Mouse (Mus musculus) testis, postnatal 10 days (tissue): Measurements from ENCODE around the gene Fam129c.

ENCODE experiments used
- DNase-seq: peaks from one replicate; pipeline ENCODE4 v3.0.0; 2021; ENCODE audit warnings: low spot score

Gene Fam129c

DNA sequence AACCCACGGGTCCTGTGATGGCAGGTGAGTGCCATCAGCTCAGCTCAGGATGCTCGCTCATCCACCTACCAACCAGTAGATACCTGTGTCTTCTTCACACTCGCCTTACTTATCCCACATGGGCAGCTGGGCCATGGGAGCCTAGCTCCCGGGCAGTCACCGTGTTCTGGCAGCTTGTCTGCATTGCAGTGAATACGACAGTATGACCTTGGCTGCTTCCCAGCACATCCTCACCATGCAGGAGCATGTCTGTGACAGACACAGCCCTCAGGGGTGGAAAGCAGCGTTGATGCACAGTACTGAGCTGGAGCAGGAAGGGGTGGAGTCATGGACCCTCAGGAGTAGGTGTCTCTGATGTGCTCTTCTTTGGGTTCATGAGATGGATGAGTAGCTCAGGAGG is 23.0 kb upstream of the Fam129c start:
- no peak for DNase-seq

DNA sequence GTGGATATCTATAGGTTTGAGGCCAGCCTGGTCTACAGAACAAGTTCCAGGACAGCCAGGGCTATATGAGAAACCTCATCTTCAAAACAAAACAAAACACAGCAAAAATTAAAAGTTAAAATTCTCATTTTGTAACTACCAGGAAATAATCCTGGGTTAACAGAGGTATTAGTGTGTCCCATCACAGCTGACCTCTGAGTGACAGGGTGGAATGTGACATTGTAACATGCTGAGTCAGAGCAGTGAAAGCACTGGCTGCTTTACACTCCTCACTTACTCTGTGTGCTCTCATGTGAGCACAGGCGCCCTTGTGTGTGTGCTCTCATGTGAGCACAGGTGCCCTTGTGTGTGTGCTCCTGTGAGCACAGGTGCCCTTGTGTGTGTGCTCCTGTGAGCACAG is 22.4 kb upstream of the Fam129c start:
- no peak for DNase-seq

DNA sequence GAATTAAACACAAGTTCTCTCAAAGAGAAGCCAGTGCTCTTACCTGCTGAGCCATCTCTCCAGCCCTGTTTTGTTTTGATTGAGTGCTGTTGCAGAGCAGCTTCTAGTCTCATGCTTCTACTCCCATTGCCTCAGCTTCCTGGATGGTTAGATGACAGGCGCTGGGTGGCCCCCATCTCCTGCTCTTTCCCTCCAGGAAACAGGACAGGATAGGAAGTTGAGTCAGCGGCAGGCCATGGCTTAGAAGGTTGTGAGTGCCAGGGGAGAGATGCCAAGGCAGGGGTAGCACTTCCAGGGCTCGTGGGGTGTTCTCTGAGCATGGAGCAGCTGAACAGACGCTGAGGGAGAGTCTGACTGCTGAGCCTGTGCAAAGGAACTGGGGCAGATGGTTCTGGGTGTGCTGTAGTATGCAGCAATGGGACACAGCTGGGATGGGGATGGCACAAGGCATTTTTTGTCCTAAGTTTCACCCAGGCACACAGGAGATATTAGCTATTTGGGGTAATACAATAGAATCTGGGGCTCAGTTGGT is 19.5 kb upstream of the Fam129c start:
- DNase-seq, result no peak

DNA sequence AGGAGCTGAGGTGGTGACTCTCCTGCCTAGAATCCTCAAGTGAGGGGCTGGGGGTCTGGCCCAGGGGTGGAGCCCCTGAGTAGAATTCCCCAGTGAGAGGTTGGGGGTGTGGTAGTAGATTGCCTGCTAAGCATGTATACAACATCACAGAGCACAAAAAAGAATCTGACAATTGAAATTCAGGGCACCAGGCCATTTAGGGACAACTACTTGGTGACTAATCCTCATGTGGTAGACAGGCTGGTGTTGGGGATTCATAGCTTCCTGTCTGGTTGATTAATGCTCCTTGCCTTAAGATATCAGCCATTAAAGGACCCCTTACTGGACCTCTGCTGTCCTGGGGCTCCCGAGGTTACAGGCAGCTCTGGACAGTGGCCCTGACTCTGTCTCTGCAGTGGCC is 18.4 kb upstream of the Fam129c start:
- no peak for DNase-seq

DNA sequence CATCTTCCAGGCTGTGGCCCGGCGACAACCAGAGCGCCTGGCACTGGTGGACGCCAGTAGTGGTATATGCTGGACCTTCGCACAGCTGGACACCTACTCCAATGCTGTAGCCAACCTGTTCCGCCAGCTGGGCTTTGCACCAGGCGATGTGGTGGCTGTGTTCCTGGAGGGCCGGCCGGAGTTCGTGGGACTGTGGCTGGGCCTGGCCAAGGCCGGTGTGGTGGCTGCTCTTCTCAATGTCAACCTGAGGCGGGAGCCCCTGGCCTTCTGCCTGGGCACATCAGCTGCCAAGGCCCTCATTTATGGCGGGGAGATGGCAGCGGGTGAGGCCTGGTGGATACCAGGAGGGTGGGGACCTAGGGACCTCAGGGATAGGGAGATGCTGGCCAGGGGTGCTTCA is 18.0 kb upstream of the Fam129c start:
- no peak for DNase-seq

DNA sequence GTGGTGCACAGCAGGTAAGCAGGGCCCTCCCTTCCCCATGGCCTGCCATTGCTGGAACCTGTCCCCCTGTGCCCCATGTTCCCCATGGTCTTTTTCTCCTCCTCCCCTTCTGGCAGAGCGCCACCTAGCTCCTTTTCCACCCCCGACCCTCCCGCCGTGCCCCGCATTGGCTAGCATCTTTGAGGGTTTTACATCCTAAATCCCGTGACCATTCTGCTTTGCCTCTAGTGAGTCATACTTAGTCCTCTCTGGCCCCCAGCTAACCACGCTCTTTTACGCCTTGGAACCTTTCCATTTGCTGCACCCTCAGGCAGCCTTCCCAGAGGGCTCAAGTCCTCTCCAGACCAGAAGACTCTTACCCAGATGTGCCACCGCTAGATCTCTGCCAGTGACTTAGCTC is 17.2 kb upstream of the Fam129c start:
- no peak for DNase-seq

DNA sequence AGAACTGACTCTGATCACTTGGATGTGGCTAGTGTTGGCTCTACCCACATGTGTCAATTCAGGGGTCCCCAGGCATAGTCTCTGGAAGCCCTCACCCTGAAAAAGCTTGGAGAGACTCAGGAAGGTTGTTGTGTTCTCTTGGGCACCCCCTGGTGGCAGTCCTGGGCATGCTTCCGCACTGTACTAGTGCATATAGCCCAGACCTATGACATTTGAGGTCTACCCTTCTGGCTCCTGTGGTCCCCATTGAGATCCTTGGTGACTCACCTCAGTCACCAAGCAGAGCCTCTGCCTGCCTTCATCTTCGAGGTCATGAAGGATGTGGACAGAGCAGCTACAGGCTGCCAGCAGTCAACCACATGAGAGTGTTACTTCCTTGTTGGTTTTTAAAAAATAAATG is 10.6 kb upstream of the Fam129c start:
- peak; percentile 82 for DNase-seq

DNA sequence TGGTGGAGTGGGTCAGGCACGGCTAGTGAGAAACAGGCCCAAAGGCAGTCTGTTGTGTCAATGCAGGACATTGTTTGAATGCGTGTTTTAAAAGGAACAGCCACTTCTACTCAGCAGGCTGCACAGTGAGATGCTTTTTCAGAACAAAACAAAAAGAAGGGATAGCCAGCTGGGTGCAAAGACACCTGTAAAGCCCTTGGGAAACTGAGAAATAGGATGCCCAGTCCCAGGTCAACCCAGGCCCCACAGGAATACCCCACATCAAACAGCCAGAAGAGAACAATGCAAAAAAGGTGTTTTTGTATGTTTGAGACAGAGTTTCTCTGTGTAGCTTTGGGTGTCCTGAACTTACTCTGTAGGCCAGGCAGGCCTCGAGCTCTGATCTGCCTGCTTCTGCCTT is 8.7 kb upstream of the Fam129c start:
- no peak for DNase-seq

DNA sequence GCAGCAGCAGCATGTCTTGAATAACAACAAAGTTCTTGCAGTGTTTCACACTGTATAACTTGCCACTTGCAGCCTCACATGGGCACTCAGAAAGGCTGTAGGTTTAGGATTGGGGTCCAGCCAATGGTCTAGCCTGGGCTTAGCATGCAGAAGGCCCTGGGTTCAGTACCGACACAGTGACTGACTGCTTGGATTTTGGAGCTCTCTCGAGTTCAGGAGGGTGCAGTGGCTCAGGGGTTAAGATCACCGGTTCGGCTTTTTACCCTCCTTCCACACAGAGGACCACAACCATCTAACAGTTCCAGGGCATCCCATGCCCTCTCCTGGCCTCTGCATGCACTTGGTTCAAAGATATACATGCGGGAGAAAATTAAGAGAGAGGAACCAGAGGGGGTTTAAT is 6.4 kb upstream of the Fam129c start:
- no peak for DNase-seq

DNA sequence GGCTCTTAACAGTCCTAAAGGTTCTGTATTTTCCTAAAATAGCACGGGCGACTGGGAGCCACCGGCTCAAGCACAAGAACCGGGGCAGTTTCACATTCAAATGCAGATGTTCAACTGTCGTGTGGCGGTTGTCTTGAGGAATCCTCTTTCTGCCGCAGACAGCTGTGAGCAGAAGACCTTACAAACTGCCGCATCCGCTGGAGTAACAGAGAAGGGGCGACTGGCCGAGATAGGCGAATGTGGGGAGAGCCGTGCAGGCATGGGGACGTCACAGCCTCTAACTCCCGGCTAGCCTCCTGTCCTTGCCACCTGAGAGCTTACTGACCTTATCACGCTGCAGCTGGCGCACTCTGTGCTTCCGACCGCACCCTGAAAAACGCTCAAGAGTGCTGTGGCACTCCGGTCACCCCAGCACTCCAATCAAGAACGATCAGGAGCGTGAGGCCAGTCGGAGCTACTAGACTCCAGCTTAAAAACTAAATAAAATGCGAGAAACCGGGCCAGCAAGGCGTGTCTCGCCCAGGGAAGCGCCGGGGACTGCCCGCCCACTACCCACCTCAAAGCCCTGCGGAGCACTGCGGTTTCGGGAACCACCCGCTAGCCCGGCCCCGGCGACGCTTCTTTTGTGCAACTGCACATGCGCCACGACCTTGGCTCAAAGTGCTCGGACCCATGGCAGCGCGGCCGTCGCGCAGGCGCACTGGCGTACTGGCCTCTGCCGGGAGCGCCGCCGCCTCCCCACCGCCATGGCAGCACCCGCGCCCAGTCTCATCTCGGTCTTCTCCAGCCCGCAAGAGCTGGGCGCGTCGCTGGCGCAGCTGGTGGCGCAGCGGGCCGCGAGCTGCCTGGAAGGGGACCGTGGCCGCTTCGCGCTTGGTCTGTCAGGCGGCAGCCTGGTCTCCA is 5.7 kb upstream of the Fam129c start, which contains the start of gene Pgls:
Pgls (plus strand) TSS at position 706 of the 903 bp plus-strand sequence.
- DNase-seq, result peak; percentile 95

DNA sequence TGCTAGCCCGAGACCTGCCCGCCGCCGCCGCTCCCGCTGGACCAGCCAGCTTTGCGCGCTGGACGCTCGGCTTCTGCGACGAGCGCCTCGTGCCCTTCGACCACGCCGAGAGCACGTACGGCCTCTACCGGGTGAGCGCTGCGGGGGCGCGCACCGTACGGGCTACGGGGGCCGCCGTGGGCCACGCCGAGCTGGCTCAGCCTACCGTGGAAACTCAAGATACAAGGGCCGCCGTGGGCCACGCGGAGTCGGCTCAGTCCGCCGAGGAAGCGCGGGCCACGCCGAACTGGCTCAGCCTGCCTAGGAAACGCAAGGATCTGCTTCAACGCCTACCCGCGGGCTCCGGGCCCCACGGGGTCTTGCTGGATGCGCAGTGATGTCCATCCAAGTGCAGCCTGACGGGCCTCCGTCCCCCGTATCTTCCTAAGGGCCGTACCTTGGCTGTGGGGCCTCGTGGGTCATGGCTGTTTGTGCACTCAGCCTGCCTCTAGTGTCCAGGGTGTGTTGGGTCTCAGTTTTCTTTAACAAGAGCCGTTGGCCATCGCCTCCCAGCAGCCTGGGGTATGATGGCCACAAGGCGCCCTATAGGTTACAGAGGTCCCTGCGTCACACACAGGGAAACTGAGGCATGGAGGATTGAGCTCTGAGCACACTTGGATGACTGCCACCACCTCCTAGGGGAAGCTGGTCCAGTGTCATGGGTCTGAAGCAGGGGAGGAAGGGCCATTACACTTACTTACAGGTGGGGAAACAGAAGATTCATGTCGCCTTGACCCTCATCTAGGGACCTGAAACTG is 4.9 kb upstream of the Fam129c start:
- peak; percentile 80 for DNase-seq

DNA sequence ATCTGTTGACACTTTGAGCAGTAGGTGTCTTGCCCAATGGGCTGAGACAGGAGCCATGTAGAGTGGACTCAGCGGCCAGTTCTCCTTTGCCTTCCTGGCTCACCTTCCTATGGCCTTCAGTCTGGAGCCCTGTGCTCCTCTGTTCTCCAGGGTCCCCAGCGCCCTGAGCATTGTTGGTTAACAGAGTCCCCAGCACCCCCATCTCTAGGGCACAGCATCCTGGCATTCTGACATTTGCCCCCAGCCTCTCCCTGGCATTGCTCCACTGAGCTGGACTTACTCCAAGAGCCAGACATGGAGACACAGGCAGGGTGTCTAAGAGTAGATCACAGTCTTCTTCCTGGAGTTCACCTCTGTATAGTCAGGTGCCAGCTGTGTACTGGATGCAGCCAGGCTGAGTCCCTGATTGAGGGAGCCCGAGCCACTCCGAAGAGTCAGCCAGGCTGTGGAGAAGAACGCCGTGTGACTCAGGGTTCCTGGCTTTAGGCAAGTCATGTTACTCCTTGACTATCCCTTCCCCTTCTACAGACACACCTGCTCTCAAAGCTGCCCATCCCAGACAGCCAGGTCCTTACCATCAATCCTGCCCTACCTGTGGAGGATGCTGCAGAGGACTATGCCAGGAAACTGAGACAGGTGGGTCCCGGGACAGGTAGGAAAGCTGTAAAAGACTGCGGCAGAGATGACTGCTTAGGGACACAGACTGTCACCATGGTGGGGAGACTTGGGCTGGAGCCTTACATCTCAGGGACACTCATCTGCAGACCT is 3.7 kb upstream of the Fam129c start:
- DNase-seq, result no peak

DNA sequence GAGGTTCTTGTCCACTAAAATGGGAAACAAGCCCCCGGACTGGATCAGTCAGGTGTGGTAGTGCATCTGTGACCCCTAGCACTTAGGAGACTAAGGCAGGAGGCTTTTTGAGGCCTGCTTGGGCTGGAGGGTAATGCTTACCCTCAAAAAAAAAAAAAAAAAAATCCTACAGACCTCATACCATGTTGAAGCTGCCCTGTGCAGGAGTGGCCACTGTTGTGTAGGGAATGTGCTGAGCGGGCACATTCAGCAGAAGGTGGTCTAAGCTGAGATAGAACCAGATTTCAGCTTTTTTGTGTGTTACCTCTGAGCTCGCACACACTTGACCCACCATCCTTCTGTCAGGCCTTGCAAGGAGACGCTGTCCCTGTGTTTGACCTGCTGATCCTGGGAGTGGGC is 3.1 kb upstream of the Fam129c start:
- no peak for DNase-seq

DNA sequence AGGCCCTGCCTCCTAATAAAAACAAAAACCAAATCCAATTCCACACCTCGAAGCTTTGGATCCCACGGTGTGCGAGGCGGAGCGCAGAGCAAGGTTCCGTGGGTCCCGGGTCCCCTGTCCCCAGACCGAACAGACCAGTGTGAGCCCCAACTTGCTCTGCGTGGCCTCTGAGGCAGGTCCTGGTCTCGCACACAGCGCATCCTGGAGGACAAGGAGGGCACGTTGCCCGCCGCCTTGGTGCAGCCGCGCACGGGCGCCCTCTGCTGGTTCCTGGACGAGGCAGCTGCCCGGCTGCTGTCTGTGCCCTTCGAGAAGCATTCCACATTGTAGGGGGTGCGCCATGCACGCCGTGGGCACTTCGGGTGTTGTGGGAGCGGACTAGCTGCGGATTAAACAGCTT is 1.6 kb upstream of the Fam129c start:
- peak; percentile 96 for DNase-seq

DNA sequence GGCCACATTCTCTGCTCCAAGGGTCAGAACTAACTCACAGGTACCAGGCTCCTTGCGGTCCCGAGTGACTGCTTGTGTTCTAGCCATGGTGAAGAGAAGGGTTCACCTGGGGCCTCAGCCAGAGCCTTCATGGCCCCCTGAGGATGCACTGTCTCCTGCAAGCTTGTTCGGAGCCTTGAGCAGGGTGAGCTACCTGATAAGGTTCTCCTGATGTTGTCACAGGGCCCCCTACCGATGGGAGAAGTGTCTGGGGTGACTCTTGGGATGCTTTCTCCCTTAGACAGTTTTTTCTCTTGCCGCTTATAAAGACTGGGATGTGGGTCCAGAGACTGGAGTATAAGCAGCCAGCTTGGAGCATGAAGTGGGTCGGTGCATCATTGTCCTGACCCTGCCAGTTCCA is 1.1 kb upstream of the Fam129c start:
- no peak for DNase-seq

DNA sequence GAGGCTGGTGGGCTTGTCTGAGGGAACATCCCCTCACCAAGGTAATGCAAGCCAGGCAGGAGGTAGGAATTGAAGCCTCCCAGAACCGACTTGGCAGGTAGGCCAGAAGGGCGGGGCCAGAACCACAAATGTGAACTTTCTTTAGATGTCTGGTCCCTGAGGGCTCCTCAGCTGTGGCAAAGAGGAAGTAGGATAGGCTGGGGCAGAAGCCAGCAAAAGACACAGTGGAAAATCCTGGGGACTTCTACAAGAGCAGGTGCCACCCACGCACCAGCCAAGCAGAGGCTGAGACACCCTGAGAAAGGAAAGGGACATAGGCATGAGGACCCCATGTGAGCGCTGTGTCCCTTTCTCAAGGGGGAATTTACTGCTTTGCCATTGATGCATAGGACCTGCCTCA is 650 bp upstream of the Fam129c start:
- DNase-seq, result no peak

DNA sequence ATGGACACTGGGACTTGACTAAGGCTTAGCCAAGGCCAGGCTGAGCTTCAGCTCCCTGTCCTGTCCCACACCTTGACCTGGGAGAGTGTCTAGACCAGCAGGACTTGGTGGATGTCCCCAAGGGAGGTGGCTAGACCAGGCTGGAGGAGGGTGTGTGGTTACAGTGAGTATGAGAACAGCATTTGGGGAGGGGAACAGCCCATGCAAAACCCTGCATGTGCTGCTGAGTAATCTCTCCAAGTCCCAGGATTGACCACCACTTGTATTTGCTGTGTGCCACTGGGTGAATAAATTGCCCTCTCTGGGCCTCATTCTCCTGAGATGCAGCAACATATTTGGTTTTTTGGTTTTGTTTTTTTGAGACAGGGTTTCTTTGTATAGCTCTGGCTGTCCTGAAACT is 927 bp downstream of the Fam129c start:
- no peak for DNase-seq

DNA sequence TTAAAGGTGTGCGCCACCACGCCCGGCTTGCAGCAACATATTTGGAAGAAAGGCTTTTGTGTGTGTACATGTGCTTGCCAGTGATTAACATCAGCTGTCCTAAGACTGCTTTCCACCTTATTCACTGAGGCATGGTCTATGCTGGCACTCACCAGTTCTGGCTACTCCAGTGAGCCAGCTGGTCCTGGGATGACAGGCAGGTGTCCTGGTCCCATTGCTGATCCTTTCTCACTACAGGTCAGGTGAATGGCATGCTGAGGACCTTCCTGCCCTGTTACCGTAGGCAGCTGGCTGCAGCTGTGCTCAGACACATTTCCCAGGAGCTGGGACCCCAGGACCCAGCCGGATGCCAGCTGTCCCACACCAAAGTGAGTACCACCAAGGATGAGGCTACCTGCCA is 1.4 kb downstream of the Fam129c start:
- no peak for DNase-seq

DNA sequence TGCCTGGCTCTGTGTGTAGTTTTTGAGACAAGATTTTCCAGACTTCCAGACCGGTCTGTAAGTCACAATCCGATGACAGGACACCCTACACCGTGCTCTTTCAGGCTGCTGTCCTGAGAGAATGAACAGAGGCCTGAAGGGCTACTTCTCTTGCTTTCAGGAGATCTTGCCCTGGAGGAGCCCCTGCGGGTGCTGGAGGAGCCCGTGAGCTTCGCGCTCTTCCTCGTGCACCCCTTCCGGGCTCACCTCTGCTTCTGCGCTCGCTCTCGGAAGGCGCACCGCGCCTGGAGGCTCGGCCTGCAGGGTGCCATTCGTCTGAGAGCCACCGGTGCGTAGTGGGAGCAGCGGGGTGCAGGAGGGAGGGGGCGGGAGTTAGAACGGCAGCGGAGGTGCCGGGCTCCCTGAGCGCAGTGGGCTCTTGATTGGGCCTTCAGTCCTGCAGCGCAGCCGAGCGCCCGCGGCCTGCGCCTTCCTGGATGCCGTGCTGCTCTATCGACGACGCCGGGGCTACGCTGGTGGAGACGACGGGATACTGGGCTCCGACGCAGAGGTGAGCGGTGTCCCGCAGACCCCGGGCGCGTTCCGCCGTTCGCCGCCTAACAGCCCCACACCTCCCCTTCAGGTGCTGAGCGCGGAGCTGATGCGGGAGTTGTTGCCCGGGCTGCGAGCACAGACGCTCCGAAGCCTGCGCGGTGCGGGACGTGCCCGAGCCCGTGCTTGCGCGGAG is 4.7 kb downstream of the Fam129c start:
- DNase-seq, result no peak

DNA sequence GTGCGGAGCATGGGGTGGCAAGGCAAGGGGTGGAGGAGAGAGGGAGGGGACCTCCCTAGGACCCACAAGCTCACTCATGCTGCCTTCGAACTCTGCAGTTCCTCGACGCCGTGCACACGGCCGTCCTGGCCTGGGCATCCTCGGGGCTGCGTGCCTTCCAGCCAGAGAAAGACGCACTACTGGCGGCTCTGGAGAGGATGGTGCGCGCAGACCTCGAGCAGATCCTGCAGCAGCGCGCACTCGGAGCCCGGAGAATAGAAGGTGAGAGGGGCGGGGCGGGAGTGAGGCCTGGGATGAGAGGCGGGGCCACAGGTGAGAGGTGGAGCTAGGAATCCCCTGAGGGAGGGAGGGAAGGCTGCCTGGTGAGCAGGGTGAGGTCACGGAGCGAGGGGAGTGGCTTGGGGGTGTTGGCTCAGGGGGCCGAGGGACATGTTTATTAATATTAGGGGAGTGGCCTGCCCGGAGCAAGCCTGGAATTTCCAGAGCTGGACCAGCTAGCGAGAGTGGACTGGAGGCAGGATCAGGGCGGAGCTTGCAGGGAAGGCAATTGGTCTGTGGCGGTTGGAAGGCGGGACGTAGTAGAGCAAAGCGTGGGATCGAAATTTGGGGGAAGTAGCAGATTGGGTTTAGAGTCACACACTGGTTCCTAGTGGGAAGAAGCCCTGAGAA is 5.4 kb downstream of the Fam129c start:
- peak; percentile 81 for DNase-seq

DNA sequence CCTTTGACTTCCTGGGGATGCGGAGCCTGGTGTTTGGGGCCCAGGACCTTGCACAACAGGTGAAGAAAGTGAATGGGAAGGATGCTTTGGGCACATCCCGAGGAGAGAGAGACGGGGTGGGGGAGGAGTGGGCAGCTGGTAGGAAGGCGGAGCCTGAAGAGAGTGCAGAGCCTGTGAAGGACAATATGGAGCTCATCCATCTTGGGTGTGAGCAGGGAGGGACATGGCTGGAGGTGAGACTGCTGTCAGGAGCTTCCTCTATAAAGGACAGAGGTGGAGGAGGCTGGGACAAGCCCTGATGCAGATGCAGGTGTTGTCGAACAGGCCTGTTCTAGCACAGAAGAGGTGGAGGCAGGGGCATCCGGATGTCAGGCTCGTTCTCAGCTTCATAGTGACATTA is 6.6 kb downstream of the Fam129c start:
- DNase-seq, result no peak
